Mouse (Mus musculus): ENCODE measurements around the gene Gna14. TPM values are rescaled to one million over a fixed set of nuclear protein-coding genes. Genes with fewer than 3 reads are reported as not detected.

Gene Gna14
- polyA plus RNA-seq, 1 experiment from 2014 or later, result 0.79 TPM

- ATAC-seq (no peak), DNase-seq (no peak)
- Histone ChIP-seq H3K4me3 (ENCODE audit: low read depth, low read length) (no peak overlapping the region), H3K27ac (ENCODE audit: low read depth) (no peak overlapping the region), H3K4me1 (ENCODE audit: insufficient read depth) (peaks cover 6% of the 10 kb centered on the region), H3K4me2 (ENCODE audit: low read depth, low read length) (no peak overlapping the region), H3K36me3 (replicated peaks; ENCODE audit: insufficient read depth, low read length) (no peaks in the 10 kb centered on the region), H3K27me3 (ENCODE audit: insufficient read depth, low read length) (no peaks in the 10 kb centered on the region), H3K9me3 (ENCODE audit: low read length) (no peaks in the 10 kb centered on the region), H3K9ac (replicated peaks) (no peak overlapping the region)
- TF ChIP-seq CTCF (IDR thresholded peaks at IDR 0.05; ENCODE audit: low read depth) (no peak), EP300 (IDR thresholded peaks at IDR 0.05; ENCODE audit: low read depth) (no peak)
- 91% methylated on average over 6 of the region's 6 CpGs for WGBS (ENCODE audit: insufficient replicate concordance)
Observed at GRCm38 (mm10) chr19:16446612-16447011, 11.1 kb downstream of the Gna14 start.

DNA sequence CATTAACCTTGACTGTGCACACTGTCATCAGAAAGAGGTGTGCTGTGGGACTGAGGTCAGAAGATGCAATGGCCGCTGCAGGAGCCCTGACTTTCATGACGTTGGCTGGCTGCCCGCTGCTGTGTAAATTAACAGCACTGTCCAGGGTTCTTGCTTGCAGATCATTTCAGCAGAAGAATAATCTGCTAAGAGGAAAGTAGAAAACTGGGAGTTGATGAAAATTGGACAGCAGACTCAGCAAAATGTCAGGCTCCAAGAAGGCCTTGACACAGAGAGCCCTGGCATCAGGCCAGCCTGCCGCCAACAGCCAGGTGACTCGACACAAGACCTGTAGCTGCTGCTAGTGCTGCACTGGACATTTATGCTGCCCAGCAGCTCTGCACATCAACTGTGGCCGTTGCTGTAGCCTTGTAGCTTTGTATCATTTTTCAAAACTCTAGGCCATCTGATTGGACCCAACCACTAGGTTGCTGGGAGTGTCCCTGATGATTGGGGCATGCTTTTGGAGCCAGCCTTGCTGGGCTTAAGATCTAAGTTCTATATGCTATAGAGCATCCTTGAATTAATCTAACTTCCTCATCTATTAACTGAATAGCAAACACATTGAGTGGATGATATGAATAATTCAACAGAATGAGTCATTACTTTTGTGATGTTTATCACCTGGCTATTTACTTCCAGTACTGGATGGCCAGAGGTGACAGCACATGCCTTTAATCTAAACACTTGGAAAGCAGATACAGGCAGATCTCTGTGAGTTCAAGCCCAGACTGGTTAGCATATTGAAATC lies 12.5 kb downstream of the Gna14 start:
- TF ChIP-seq EP300 (IDR thresholded peaks at IDR 0.05; ENCODE audit: low read depth), result no peak
- no peak for TF ChIP-seq CTCF (IDR thresholded peaks at IDR 0.05; ENCODE audit: low read depth)
- H3K27me3 ChIP-seq (ENCODE audit: insufficient read depth, low read length), result no peaks in the 10 kb centered on the region
- H3K9me3 ChIP-seq (ENCODE audit: low read length), result no peaks in the 10 kb centered on the region
- no peak for ATAC-seq
- WGBS (ENCODE audit: insufficient replicate concordance), result 58% methylated on average over 6 of the region's 6 CpGs
- no peaks in the 10 kb centered on the region for H3K36me3 ChIP-seq (replicated peaks; ENCODE audit: insufficient read depth, low read length)
- no peak overlapping the region for H3K27ac ChIP-seq (ENCODE audit: low read depth)
- peak; percentile 36 for DNase-seq
- no peak overlapping the region for H3K4me3 ChIP-seq (ENCODE audit: low read depth, low read length)
- no peak overlapping the region for H3K9ac ChIP-seq (replicated peaks)
- no peak overlapping the region for H3K4me2 ChIP-seq (ENCODE audit: low read depth, low read length)
- peaks cover 6% of the 10 kb centered on the region for H3K4me1 ChIP-seq (ENCODE audit: insufficient read depth)

- Histone ChIP-seq H3K4me1 (ENCODE audit: insufficient read depth) (peaks cover 6% of the 10 kb centered on the region), H3K4me3 (ENCODE audit: low read depth, low read length) (no peak overlapping the region), H3K9ac (replicated peaks) (no peak overlapping the region), H3K36me3 (replicated peaks; ENCODE audit: insufficient read depth, low read length) (no peaks in the 10 kb centered on the region), H3K9me3 (ENCODE audit: low read length) (no peaks in the 10 kb centered on the region), H3K4me2 (ENCODE audit: low read depth, low read length) (no peak overlapping the region), H3K27me3 (ENCODE audit: insufficient read depth, low read length) (no peaks in the 10 kb centered on the region), H3K27ac (ENCODE audit: low read depth) (no peak overlapping the region)
- TF ChIP-seq EP300 (IDR thresholded peaks at IDR 0.05; ENCODE audit: low read depth) (no peak), CTCF (IDR thresholded peaks at IDR 0.05; ENCODE audit: low read depth) (no peak)
- no peak for DNase-seq
- ATAC-seq, result no peak
- WGBS (ENCODE audit: insufficient replicate concordance), result 33% methylated on average over 5 of the region's 5 CpGs
Observed at GRCm38 (mm10) chr19:16448796-16449195, 13.2 kb downstream of the Gna14 start.

DNA sequence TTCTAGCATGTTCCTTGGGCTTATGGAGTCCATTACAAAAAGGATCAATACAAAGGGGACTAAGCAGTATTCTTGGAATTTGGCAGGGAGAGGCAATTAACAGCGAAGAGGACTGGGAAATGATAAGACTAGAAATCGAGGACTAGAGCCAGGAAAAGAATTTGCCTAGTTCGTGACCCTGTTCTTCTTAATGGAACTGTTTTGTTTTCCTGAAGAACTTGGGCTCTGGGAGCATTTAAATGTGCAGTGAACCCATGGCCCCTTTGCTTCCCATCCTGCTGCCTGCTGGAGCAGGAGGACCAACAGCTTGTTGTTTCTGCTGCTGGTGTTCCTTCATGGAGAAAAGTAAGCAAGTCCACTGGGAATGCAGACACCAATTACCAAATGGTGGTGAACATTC lies 15.3 kb downstream of the Gna14 start:
- Histone ChIP-seq H3K9me3 (ENCODE audit: low read length) (no peaks in the 10 kb centered on the region), H3K4me3 (ENCODE audit: low read depth, low read length) (no peak overlapping the region), H3K27me3 (ENCODE audit: insufficient read depth, low read length) (no peaks in the 10 kb centered on the region), H3K9ac (replicated peaks) (no peak overlapping the region), H3K27ac (ENCODE audit: low read depth) (no peak overlapping the region), H3K36me3 (replicated peaks; ENCODE audit: insufficient read depth, low read length) (no peaks in the 10 kb centered on the region), H3K4me2 (ENCODE audit: low read depth, low read length) (no peak overlapping the region), H3K4me1 (ENCODE audit: insufficient read depth) (peaks cover 6% of the 10 kb centered on the region)
- ATAC-seq, result no peak
- DNase-seq, result no peak
- TF ChIP-seq CTCF (IDR thresholded peaks at IDR 0.05; ENCODE audit: low read depth) (no peak), EP300 (IDR thresholded peaks at IDR 0.05; ENCODE audit: low read depth) (no peak)
- 57% methylated on average over 3 of the region's 3 CpGs for WGBS (ENCODE audit: insufficient replicate concordance)

- Histone ChIP-seq H3K36me3 (replicated peaks; ENCODE audit: insufficient read depth, low read length) (no peaks in the 10 kb centered on the region), H3K4me2 (ENCODE audit: low read depth, low read length) (no peak overlapping the region), H3K27ac (ENCODE audit: low read depth) (no peak overlapping the region), H3K9me3 (ENCODE audit: low read length) (no peaks in the 10 kb centered on the region), H3K4me1 (ENCODE audit: insufficient read depth) (0 out of 2 replicates have a peak, but pooled peaks cover 2% of the 10 kb centered on the region), H3K4me3 (ENCODE audit: low read depth, low read length) (no peak overlapping the region), H3K27me3 (ENCODE audit: insufficient read depth, low read length) (no peaks in the 10 kb centered on the region), H3K9ac (replicated peaks) (no peak overlapping the region)
- WGBS (ENCODE audit: insufficient replicate concordance), result 31% methylated on average over 2 of the region's 2 CpGs
- DNase-seq (no peak), ATAC-seq (no peak)
- TF ChIP-seq CTCF (IDR thresholded peaks at IDR 0.05; ENCODE audit: low read depth) (no peak), EP300 (IDR thresholded peaks at IDR 0.05; ENCODE audit: low read depth) (no peak)
Observed at GRCm38 (mm10) chr19:16456181-16456580, 20.6 kb downstream of the Gna14 start.

GRCm38 (mm10) chr19:16457127-16457526 lies 21.6 kb downstream of the Gna14 start:
- DNase-seq (no peak), ATAC-seq (no peak)
- H3K36me3 ChIP-seq (replicated peaks; ENCODE audit: insufficient read depth, low read length), result no peaks in the 10 kb centered on the region
- H3K27me3 ChIP-seq (ENCODE audit: insufficient read depth, low read length), result no peaks in the 10 kb centered on the region
- no peak for TF ChIP-seq CTCF (IDR thresholded peaks at IDR 0.05; ENCODE audit: low read depth)
- no peak for TF ChIP-seq EP300 (IDR thresholded peaks at IDR 0.05; ENCODE audit: low read depth)
- H3K9ac ChIP-seq (replicated peaks), result no peak overlapping the region
- no peak overlapping the region for H3K4me2 ChIP-seq (ENCODE audit: low read depth, low read length)
- no peak overlapping the region for H3K4me3 ChIP-seq (ENCODE audit: low read depth, low read length)
- no peak overlapping the region for H3K27ac ChIP-seq (ENCODE audit: low read depth)
- H3K4me1 ChIP-seq (ENCODE audit: insufficient read depth), result 0 out of 2 replicates have a peak, but pooled peaks cover 2% of the 10 kb centered on the region
- 42% methylated on average over 6 of the region's 6 CpGs for WGBS (ENCODE audit: insufficient replicate concordance)
- H3K9me3 ChIP-seq (ENCODE audit: low read length), result no peaks in the 10 kb centered on the region

Data from liver, postnatal 0 days (tissue).